Mouse (Mus musculus) adrenal gland, postnatal 14 days (tissue): Measurements from ENCODE around the gene Nbl1. TPM values are rescaled to one million over a fixed set of nuclear protein-coding genes. Genes with fewer than 3 reads are reported as not detected.

ENCODE experiments used
- DNase-seq: peaks from one replicate; pipeline ENCODE4 v3.0.0; 2021; ENCODE audit warnings: mixed read lengths
- total RNA-seq: library from RNA; stranded (reverse); gene quantifications from 2 replicates; pipeline ENCODE4 v1.2.3, GENCODE M21; 2021

The Nbl1 gene
- total RNA-seq, 1 experiment from 2014 or later = 33.7 TPM

GRCm38 (mm10) chr4:139100326-139100725 lies 7.5 kb upstream of the Nbl1 start:
- no peak for DNase-seq

GRCm38 (mm10) chr4:139096201-139096600 lies 3.4 kb upstream of the Nbl1 start:
- no peak for DNase-seq

- DNase-seq = no peak
Observed at GRCm38 (mm10) chr4:139095406-139095805, 2.6 kb upstream of the Nbl1 start.

- DNase-seq = no peak
Observed at GRCm38 (mm10) chr4:139093196-139093530, 370 bp upstream of the Nbl1 start.

GRCm38 (mm10) chr4:139091478-139092355 lies 1.1 kb downstream of the Nbl1 start:
- DNase-seq = peak; percentile 54

- no peak for DNase-seq
Observed at GRCm38 (mm10) chr4:139091066-139091465, 1.7 kb downstream of the Nbl1 start.

- DNase-seq = no peak
Observed at GRCm38 (mm10) chr4:139090303-139090940, 2.4 kb downstream of the Nbl1 start.

- no peak for DNase-seq
Observed at GRCm38 (mm10) chr4:139088982-139089671, 3.7 kb downstream of the Nbl1 start.

GRCm38 (mm10) chr4:139086984-139087383 lies 5.8 kb downstream of the Nbl1 start:
- DNase-seq = no peak

GRCm38 (mm10) chr4:139086037-139086436 lies 6.8 kb downstream of the Nbl1 start:
- peak; percentile 90 for DNase-seq

- no peak for DNase-seq
Observed at GRCm38 (mm10) chr4:139085337-139085736, 7.5 kb downstream of the Nbl1 start.

- DNase-seq = no peak
Observed at GRCm38 (mm10) chr4:139082790-139083564, 9.8 kb downstream of the Nbl1 start.

- DNase-seq = no peak
Observed at GRCm38 (mm10) chr4:139081270-139081931, 11.4 kb downstream of the Nbl1 start.

GRCm38 (mm10) chr4:139080259-139080658 lies 12.5 kb downstream of the Nbl1 start:
- DNase-seq = no peak

GRCm38 (mm10) chr4:139079439-139079838 lies 13.4 kb downstream of the Nbl1 start:
- DNase-seq = no peak

- no peak for DNase-seq
Observed at GRCm38 (mm10) chr4:139078726-139079125, 14.1 kb downstream of the Nbl1 start.

- DNase-seq = no peak
Observed at GRCm38 (mm10) chr4:139078313-139078712, 14.5 kb downstream of the Nbl1 start.

- DNase-seq = no peak
Observed at GRCm38 (mm10) chr4:139075915-139076314, 16.9 kb downstream of the Nbl1 start.

- no peak for DNase-seq
Observed at GRCm38 (mm10) chr4:139075041-139075711, 17.6 kb downstream of the Nbl1 start, which contains the start of gene Htr6. Gene Htr6, minus strand, starts transcription at chr4:139075570.

- DNase-seq = no peak
Observed at GRCm38 (mm10) chr4:139074060-139074459, 18.7 kb downstream of the Nbl1 start.

- DNase-seq = no peak
Observed at GRCm38 (mm10) chr4:139068287-139068686, 24.5 kb downstream of the Nbl1 start.
